ENCODE assay signal across 25 mouse cellular contexts in the genomic region with DNA sequence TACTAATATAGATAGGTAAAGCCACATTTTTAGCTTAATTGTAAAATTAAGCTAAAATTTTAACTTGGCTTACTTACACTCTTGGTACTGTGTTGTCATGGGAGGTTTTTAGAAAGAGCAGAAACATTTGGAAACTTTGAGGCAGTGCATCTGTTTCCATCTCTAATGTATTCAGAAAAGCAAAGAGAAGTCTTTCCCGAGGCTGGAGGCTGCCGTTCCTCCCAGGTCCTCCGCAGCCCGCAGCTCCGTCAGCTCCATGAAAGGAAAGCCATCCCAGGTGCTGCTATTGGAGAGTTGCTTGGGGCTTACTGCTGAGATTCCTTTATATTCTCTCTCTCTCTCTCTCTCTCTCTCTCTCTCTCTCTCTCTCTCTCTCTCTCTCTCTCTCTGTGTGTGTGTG.
"Had no signal": no experiment of that assay in that cellular context is flagged by ENCODE, and none has a peak within 500 bp of the region (broad histone marks: within the 10 kb centered on the region; RNA-seq: fewer than 3 reads in every experiment).

No protein-coding gene starts in this region.

- DNase-seq: gastrocnemius, adult 2 months; gastrocnemius, postnatal 10 days; gastrocnemius, postnatal 25 days; heart, adult 18-20 months; heart, postnatal 10 days; heart, postnatal 4 days; kidney, adult 18-20 months; kidney, adult 8-10 months; kidney, postnatal 10 days; kidney, postnatal 25 days; kidney, postnatal 4 days; liver had no signal

- ATAC-seq: hindbrain, embryonic 16.5 days; inflammation-experienced regulatory T-cells, adult 6 months; intestine, embryonic 15.5 days; intestine, postnatal 0 days had no signal

- H3K4me1 ChIP-seq: heart, embryonic 10.5 days; heart, embryonic 12.5 days; hindbrain, embryonic 10.5 days; hindbrain, embryonic 12.5 days; intestine, embryonic 15.5 days; limb, embryonic 10.5 days; limb, embryonic 12.5 days had no signal

- H3K4me3 ChIP-seq: gastrocnemius, adult 2 months; heart, embryonic 10.5 days; heart, embryonic 12.5 days; hindbrain, embryonic 10.5 days; hindbrain, embryonic 12.5 days; intestine, embryonic 15.5 days; layer of hippocampus, adult 2 months; left cerebral cortex, adult 2 months; limb, embryonic 10.5 days; limb, embryonic 12.5 days had no signal

- H3K9me3 ChIP-seq: heart, embryonic 10.5 days; hindbrain, embryonic 12.5 days; intestine, embryonic 15.5 days; limb, embryonic 10.5 days had no signal

- H3K36me3 ChIP-seq: hindbrain, embryonic 12.5 days; intestine, embryonic 15.5 days; limb, embryonic 10.5 days; limb, embryonic 12.5 days had no signal

- H3K4me2 ChIP-seq: heart, embryonic 12.5 days; hindbrain, embryonic 12.5 days; hindbrain, embryonic 14.5 days; intestine, embryonic 15.5 days; limb, embryonic 12.5 days had no signal

- H3K9ac ChIP-seq: heart, embryonic 12.5 days; hindbrain, embryonic 12.5 days; hindbrain, embryonic 14.5 days; intestine, embryonic 15.5 days; limb, embryonic 12.5 days had no signal

- H3K27me3 ChIP-seq: heart, embryonic 12.5 days; hindbrain, embryonic 12.5 days; intestine, embryonic 15.5 days; limb, embryonic 12.5 days had no signal

- H3K27ac ChIP-seq: gastrocnemius, adult 2 months; heart, embryonic 10.5 days; hindbrain, embryonic 10.5 days; hindbrain, embryonic 12.5 days; hindbrain, embryonic 14.5 days; intestine, embryonic 15.5 days; layer of hippocampus, adult 2 months; left cerebral cortex, adult 2 months; limb, embryonic 10.5 days; limb, embryonic 12.5 days had no signal
